Mouse (Mus musculus) G1E (cell line): ENCODE results near the gene Pafah2.

Experiments
- CTCF ChIP-seq: IDR thresholded peaks from 2 replicates; pipeline ENCODE4 v1.5.1; 2012; ENCODE audit warnings: low read depth, low read length, inconsistent platforms, mixed read lengths
- GATA1 ChIP-seq: IDR thresholded peaks from 2 replicates; pipeline ENCODE4 v1.6.1; 2012; ENCODE audit warnings: borderline replicate concordance, low read length, inconsistent platforms, mixed read lengths
- GATA2 ChIP-seq: IDR thresholded peaks from 2 replicates; pipeline ENCODE4 v1.6.1; 2012; ENCODE audit warnings: low read depth, low read length, inconsistent platforms, borderline replicate concordance

DNA sequence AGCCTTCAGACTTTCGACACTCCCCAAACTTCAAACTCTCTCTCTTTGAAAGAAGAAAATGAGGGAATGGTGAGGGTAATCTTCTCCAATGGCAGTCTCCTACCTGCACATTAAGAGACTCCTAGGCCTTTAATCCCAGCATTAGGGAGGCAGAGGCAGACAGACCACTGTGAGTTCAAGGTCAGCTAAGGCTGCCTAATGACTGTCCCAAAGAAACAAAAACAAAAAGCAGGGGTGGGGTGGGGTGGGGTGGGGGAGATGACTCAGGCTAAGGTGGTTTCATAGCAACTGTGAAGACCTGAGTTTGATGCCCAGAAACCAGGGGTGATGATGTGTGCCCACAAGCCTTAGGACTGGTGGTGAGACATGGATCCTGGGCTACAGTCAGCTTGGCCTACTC lies 49.4 kb downstream of the Pafah2 start:
- TF ChIP-seq CTCF (no peak), GATA1 (no peak), GATA2 (no peak)
